Mouse (Mus musculus) midbrain, embryonic 14.5 days (tissue): Measurements from ENCODE around the gene Slc25a22. TPM values are rescaled to one million over a fixed set of nuclear protein-coding genes. Genes with fewer than 3 reads are reported as not detected.

Experiments
- ATAC-seq: fragments of 200-750 bp; cut with Nextera tagmentation; 2 replicates; pipeline ENCODE4 v1.8.0; 2017; ENCODE audit warnings: moderate number of reproducible peaks, moderate library complexity; ENCODE audit not compliant: low FRiP score, low TSS enrichment
- DNase-seq: peaks from one replicate; pipeline ENCODE4 v3.0.0-alpha.2; 2015
- H3K27ac ChIP-seq: fragments of 300-500 bp; sonication (generic); replicated peaks from 2 replicates; pipeline ENCODE4 v1.5.1; 2014; ENCODE audit warnings: mild to moderate bottlenecking, low read depth, low read length, moderate library complexity
- H3K27me3 ChIP-seq: fragments of 300-500 bp; sonication (generic); 2 replicates; pipeline ENCODE4 v1.6.1; 2014; ENCODE audit warnings: low read length, control low read depth, mixed read lengths; ENCODE audit not compliant: control insufficient read depth, insufficient read depth
- H3K36me3 ChIP-seq: fragments of 300-500 bp; sonication (generic); 2 replicates; pipeline ENCODE4 v1.6.1; 2014; ENCODE audit warnings: low read length, control low read depth; ENCODE audit not compliant: control insufficient read depth, insufficient read depth
- H3K4me1 ChIP-seq: fragments of 300-500 bp; sonication (generic); 2 replicates; pipeline ENCODE4 v1.6.1; 2014; ENCODE audit warnings: mild to moderate bottlenecking, antibody characterized with exemption, low read length, control low read depth; ENCODE audit not compliant: control insufficient read depth, insufficient read depth
- H3K4me2 ChIP-seq: fragments of 300-500 bp; sonication (generic); 2 replicates; pipeline ENCODE4 v1.6.1; 2014; ENCODE audit warnings: mild to moderate bottlenecking, low read length, moderate library complexity
- H3K4me3 ChIP-seq: fragments of 300-500 bp; sonication (generic); replicated peaks from 2 replicates; pipeline ENCODE4 v1.5.1; 2014; ENCODE audit warnings: low read depth, low read length
- H3K9ac ChIP-seq: fragments of 300-500 bp; sonication (generic); replicated peaks from 2 replicates; pipeline ENCODE4 v1.6.1; 2014; ENCODE audit warnings: mild to moderate bottlenecking, low read length, moderate library complexity
- H3K9me3 ChIP-seq: fragments of 300-500 bp; sonication (generic); 2 replicates; pipeline ENCODE4 v1.6.1; 2016; ENCODE audit warnings: low read length, control low read depth, mixed read lengths; ENCODE audit not compliant: control insufficient read depth
- whole genome bisulfite sequencing: fragments of 180-500 bp; shearing (Covaris S2); extraction: QIAGEN DNeasy Blood & Tissue Kit; methylation state at CpG from one replicate; pipeline ENCODE4 v1.1.7; 2014; 5-methylcytosine and 5-hydroxymethylcytosine counted together
- polyA plus RNA-seq: library from polyadenylated mRNA; unstranded; fragments of >200 nt; fragmentation: Nextera tagmentation; extraction: Ambion mirVana; gene quantifications from 2 replicates; pipeline ENCODE4 v1.2.1, GENCODE M21; 2014

The Slc25a22 gene
- polyA plus RNA-seq, 1 experiment from 2014 or later, result 82.9 TPM

DNA sequence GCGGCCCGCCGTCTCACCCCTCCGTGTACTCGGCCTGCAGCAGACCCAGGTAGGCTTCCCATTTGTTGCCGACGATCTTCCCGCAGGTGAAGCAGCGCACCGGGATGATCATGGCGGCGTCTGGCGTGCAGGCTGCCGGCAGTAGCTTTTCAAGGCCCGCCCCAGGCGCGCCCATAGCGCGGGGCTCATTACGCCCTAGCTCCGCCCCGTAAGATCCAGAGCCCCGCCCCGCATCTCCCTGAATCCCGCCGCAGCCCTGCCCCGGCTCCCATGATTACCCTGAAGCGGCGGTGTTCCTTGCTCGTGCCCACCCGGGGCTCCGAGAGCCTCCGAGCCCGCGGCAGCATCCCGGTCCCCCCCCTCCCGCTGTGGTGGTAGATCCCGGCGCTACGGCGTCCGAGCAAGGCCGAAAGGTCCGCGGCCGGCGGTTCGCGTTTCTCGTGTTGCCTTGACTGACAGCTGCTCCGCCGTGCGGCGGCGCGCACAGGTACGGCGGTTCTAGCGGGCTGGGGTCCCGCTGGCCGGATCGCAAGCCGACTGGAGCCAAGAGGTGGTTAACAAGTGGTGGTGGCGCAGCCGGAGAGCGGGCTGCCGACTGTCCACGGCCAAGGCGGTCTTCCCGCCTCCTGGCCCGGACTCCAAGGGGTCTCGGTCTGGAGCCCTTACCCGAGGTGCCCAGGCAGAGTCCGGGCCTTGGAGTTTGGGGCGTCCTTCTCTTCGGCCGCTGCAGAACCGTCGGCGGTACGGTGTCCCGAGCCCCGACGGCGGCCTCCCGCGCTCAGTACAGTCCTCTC, 37.5 kb upstream of the Slc25a22 start, which contains the start of the genes Polr2l and Tspan4:
Gene Polr2l, minus strand, starts transcription at position 122 of the 794 bp plus-strand sequence.
Gene Tspan4, plus strand, starts transcription at position 230 of the 794 bp plus-strand sequence.
- Histone ChIP-seq H3K4me2 (peak within 1 kb of the TSS; percentile 93), H3K27ac (peak within 1 kb of the TSS; percentile 92), H3K4me3 (peak within 1 kb of the TSS; percentile 70), H3K36me3 (peaks cover 24% of the 10 kb centered on the region), H3K4me1 (peaks cover 13% of the 10 kb centered on the region), H3K9me3 (no peaks in the 10 kb centered on the region), H3K27me3 (peaks cover 10% of the 10 kb centered on the region), H3K9ac (peak within 1 kb of the TSS; percentile 89)
- ATAC-seq, result peak; percentile 83
- DNase-seq, result peak; percentile 93
- WGBS, result under 1% methylated on average over 87 of the region's 87 CpGs

GRCm38 (mm10) chr7:141474160-141474559, 36.5 kb upstream of the Slc25a22 start:
- H3K4me3 ChIP-seq, result peak overlapping the region; percentile 70
- peaks cover 29% of the 10 kb centered on the region for H3K36me3 ChIP-seq
- ATAC-seq (no peak), DNase-seq (no peak)
- 13% methylated on average over 5 of the region's 5 CpGs for WGBS
- H3K4me2 ChIP-seq, result peak overlapping the region; percentile 93
- peaks cover 10% of the 10 kb centered on the region for H3K27me3 ChIP-seq
- peak overlapping the region; percentile 89 for H3K9ac ChIP-seq
- no peak overlapping the region for H3K27ac ChIP-seq
- no peaks in the 10 kb centered on the region for H3K9me3 ChIP-seq
- H3K4me1 ChIP-seq, result peaks cover 22% of the 10 kb centered on the region

- DNase-seq, result no peak
- peaks cover 10% of the 10 kb centered on the region for H3K27me3 ChIP-seq
- no peak overlapping the region for H3K9ac ChIP-seq
- peaks cover 34% of the 10 kb centered on the region for H3K4me1 ChIP-seq
- H3K27ac ChIP-seq, result no peak overlapping the region
- H3K4me3 ChIP-seq, result no peak overlapping the region
- no peak overlapping the region for H3K4me2 ChIP-seq
- 89% methylated on average over 6 of the region's 6 CpGs for WGBS
- H3K9me3 ChIP-seq, result no peaks in the 10 kb centered on the region
- ATAC-seq, result no peak
- peaks cover 29% of the 10 kb centered on the region for H3K36me3 ChIP-seq
These were observed 35.1 kb upstream of the Slc25a22 start for GRCm38 (mm10) chr7:141472763-141473162.

GRCm38 (mm10) chr7:141472226-141472625, 34.5 kb upstream of the Slc25a22 start:
- Histone ChIP-seq H3K9ac (no peak overlapping the region), H3K4me1 (peaks cover 39% of the 10 kb centered on the region), H3K27me3 (peaks cover 11% of the 10 kb centered on the region), H3K27ac (no peak overlapping the region), H3K4me2 (no peak overlapping the region), H3K36me3 (peaks cover 29% of the 10 kb centered on the region), H3K4me3 (no peak overlapping the region), H3K9me3 (no peaks in the 10 kb centered on the region)
- 82% methylated on average over 6 of the region's 6 CpGs for WGBS
- DNase-seq, result no peak
- ATAC-seq, result no peak

GRCm38 (mm10) chr7:141471236-141471635, 33.5 kb upstream of the Slc25a22 start:
- peaks cover 29% of the 10 kb centered on the region for H3K36me3 ChIP-seq
- H3K27ac ChIP-seq, result no peak overlapping the region
- peaks cover 44% of the 10 kb centered on the region for H3K4me1 ChIP-seq
- no peak overlapping the region for H3K9ac ChIP-seq
- H3K4me2 ChIP-seq, result no peak overlapping the region
- ATAC-seq (no peak), DNase-seq (no peak)
- peaks cover 18% of the 10 kb centered on the region for H3K27me3 ChIP-seq
- H3K4me3 ChIP-seq, result no peak overlapping the region
- H3K9me3 ChIP-seq, result no peaks in the 10 kb centered on the region
- 89% methylated on average over 1 of the region's 1 CpGs for whole genome bisulfite sequencing

- peaks cover 41% of the 10 kb centered on the region for H3K4me1 ChIP-seq
- WGBS, result 95% methylated on average over 10 of the region's 10 CpGs
These were observed 32.9 kb upstream of the Slc25a22 start for GRCm38 (mm10) chr7:141470637-141470944.

DNA sequence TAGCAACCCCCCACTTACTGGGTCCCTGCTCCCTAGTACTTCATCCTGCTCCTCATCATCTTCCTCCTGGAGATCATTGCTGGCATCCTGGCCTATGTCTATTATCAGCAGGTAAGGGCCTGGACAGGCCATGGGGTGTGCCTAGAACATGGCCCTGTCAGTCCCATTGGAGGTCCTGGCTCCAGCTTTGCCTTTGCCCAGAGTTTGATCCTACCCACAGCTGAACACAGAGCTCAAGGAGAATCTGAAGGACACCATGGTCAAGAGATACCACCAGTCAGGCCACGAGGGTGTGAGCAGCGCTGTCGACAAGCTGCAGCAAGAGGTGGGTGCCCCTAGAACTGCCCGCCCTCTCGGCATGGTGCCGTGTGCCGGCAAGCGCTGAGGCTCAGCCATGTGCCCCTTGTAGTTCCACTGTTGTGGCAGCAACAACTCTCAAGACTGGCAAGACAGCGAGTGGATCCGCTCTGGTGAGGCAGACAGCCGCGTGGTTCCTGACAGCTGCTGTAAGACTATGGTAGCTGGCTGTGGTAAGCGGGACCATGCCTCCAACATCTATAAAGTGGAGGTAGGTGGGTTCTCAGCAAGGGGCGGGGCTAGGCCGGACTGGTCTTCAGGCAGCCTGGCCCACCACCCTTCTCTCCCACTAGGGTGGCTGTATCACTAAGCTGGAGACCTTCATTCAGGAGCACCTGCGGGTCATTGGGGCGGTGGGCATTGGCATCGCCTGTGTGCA, 32.4 kb upstream of the Slc25a22 start:
- DNase-seq (no peak), ATAC-seq (no peak)
- Histone ChIP-seq H3K27ac (no peak overlapping the region), H3K9ac (peak overlapping the region; percentile 75; the same call in 1 of the 2 replicates), H3K4me3 (0 out of 2 replicates have a peak overlapping the region, but pooled peaks have one; percentile 54), H3K9me3 (no peaks in the 10 kb centered on the region), H3K27me3 (peaks cover 22% of the 10 kb centered on the region), H3K4me1 (peaks cover 40% of the 10 kb centered on the region), H3K4me2 (peak overlapping the region; percentile 67), H3K36me3 (peaks cover 29% of the 10 kb centered on the region)
- WGBS, result 89% methylated on average over 18 of the region's 18 CpGs

More at GRCm38 (mm10) chr7:141470637-141470944, 32.9 kb upstream of the Slc25a22 start:
- Histone ChIP-seq H3K27ac (no peak overlapping the region), H3K4me2 (no peak overlapping the region), H3K36me3 (peaks cover 29% of the 10 kb centered on the region), H3K4me3 (no peak overlapping the region), H3K9me3 (no peaks in the 10 kb centered on the region), H3K27me3 (peaks cover 17% of the 10 kb centered on the region), H3K9ac (no peak overlapping the region)
- ATAC-seq (no peak), DNase-seq (no peak)

DNA sequence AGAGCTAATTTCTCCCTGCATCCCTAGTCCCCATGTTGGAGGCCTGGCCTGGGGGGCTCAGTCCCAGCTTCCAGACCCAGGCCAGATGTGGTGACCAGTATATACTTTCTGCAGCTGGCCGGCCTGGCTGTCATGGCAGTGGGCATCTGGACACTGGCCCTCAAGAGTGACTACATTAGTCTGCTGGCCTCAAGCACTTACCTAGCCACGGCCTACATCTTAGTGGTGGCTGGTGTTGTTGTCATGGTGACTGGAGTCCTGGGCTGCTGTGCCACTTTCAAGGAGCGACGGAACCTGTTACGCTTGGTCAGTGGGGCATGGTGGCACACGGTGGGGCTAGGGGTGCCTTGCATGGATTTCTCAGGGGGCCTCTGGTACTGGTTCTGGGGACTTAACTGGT, 31.7 kb upstream of the Slc25a22 start:
- WGBS, result 41% methylated on average over 6 of the region's 6 CpGs
- H3K9ac ChIP-seq, result peak overlapping the region; percentile 75; the same call in 1 of the 2 replicates
- no peak for DNase-seq
- ATAC-seq, result no peak
- H3K4me2 ChIP-seq, result peak overlapping the region; percentile 67
- H3K27me3 ChIP-seq, result peaks cover 29% of the 10 kb centered on the region
- peak overlapping the region; percentile 54 for H3K4me3 ChIP-seq
- peaks cover 39% of the 10 kb centered on the region for H3K4me1 ChIP-seq
- H3K9me3 ChIP-seq, result no peaks in the 10 kb centered on the region
- peaks cover 29% of the 10 kb centered on the region for H3K36me3 ChIP-seq
- peak overlapping the region; percentile 84 for H3K27ac ChIP-seq
